In the genomic region with DNA sequence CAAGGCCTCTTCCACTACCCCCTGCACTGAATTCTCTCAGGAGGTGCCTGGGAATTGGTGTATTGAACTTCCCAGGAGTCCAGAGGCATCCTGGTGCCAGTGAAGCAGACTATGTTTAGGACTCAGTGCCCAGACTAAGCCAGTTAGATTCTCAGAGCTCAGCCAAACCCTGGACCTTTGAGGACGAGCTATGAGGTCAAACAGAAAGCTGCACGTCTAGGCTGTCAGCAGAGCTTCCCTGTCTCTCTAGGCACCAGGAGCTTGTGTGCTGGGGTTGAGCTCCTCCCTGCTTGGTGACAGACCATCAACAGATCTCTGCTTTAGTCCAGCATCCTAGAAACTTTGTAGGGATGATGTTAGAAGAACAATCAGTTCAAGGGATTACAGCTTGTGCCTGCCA, we compare ENCODE assay signal across 23 mouse cellular contexts. TPM values are rescaled to one million over a fixed set of nuclear protein-coding genes. Genes with fewer than 3 reads are reported as not detected.
DNase-seq lines count a peak whose midpoint lies in the region; ATAC-seq and TF ChIP-seq lines count a peak whose summit lies in the region.
"Had no signal": no experiment of that assay in that cellular context is flagged by ENCODE, and none has a peak within 500 bp of the region (broad histone marks: within the 10 kb centered on the region; RNA-seq: fewer than 3 reads in every experiment).

No protein-coding gene starts in this region.

- H3K4me3 ChIP-seq in gastrocnemius, adult 2 months, result no peak overlapping the region
- no peak overlapping the region for H3K4me3 ChIP-seq in heart, adult 2 months
- no peak overlapping the region for H3K4me3 ChIP-seq in heart, embryonic 14.5 days (ENCODE audit: control insufficient read depth in 1 of 2, insufficient read depth in 1 of 2, low read depth in 1 of 2, low read length in 2 of 2)
- H3K4me3 ChIP-seq: embryonic facial prominence, embryonic 13.5 days; embryonic facial prominence, embryonic 15.5 days; erythroblast, embryonic 14.5 days; forebrain, embryonic 10.5 days had no signal

- TF ChIP-seq EP300 in heart, adult 2 months (IDR thresholded peaks at IDR 0.05; ENCODE audit: insufficient read depth, low read depth, low read length), result no peak

- no peak overlapping the region for H3K9ac ChIP-seq in heart, adult 2 months (ENCODE audit: low read depth, low read length)
- peak overlapping the region; percentile 30; the same call in 1 of the 2 replicates for H3K9ac ChIP-seq in heart, embryonic 14.5 days (ENCODE audit: low read length)
- H3K9ac ChIP-seq: embryonic facial prominence, embryonic 13.5 days; embryonic facial prominence, embryonic 15.5 days had no signal

- H3K4me1 ChIP-seq in heart, adult 2 months (ENCODE audit: control insufficient read depth, insufficient read depth, low read length), result peaks cover 4% of the 10 kb centered on the region
- peaks cover 25 to 37% of the 10 kb centered on the region in 2 experiments for H3K4me1 ChIP-seq in heart, embryonic 14.5 days (ENCODE audit: control insufficient read depth in 2 of 2, insufficient read depth in 2 of 2, low read length in 2 of 2)

- intact Hi-C loops in gastrocnemius, adult 2 months (cut with DNase I), result no loop called here
- intact Hi-C loops in gastrocnemius, postnatal 14 days (cut with DNase I; ENCODE audit: low total_unique reads), result no loop called here
- intact Hi-C loops in heart, adult 2 months (cut with DNase I), result no loop called here
- intact Hi-C loops in heart, postnatal 36 days (cut with DNase I), result no loop called here

- ATAC-seq in heart, embryonic 14.5 days (ENCODE audit: insufficient number of reproducible peaks, insufficient read depth, low FRiP score, low read depth), result no peak
- ATAC-seq: forebrain, embryonic 14.5 days; forebrain, embryonic 16.5 days had no signal

- no peak for DNase-seq in gastrocnemius, adult 2 months
- DNase-seq in gastrocnemius, postnatal 14 days, result no peak
- no peak for DNase-seq in heart, adult 2 months
- no peak for DNase-seq in heart, postnatal 36 days
- DNase-seq in heart, postnatal 4 days, result no peak
- DNase-seq: adrenal gland, adult 2 months; adrenal gland, postnatal 10 days; adrenal gland, postnatal 25 days; cerebellum, adult 11 months; cerebellum, adult 18-20 months; cerebellum, adult 8-10 months; cerebellum, adult 9-11 months; cerebellum, postnatal 14 days; cerebellum, postnatal 36 days; embryo, embryonic 11 days had no signal

- no peak for TF ChIP-seq CTCF in gastrocnemius, adult 2 months (IDR thresholded peaks at IDR 0.05)
- no peak for TF ChIP-seq CTCF in heart, adult 2 months (IDR thresholded peaks at IDR 0.05)

- no peaks in the 10 kb centered on the region for H3K36me3 ChIP-seq in heart, adult 2 months (ENCODE audit: control insufficient read depth, insufficient read depth, low read length)
- H3K36me3 ChIP-seq in heart, embryonic 14.5 days (ENCODE audit: control insufficient read depth, insufficient read depth, low read length), result peaks cover 56% of the 10 kb centered on the region

- no peak overlapping the region for H3K4me2 ChIP-seq in heart, embryonic 14.5 days (ENCODE audit: low read length)
- H3K4me2 ChIP-seq: embryonic facial prominence, embryonic 13.5 days; embryonic facial prominence, embryonic 15.5 days had no signal

- peak overlapping the region; percentile 66 for H3K27ac ChIP-seq in gastrocnemius, adult 2 months
- peak overlapping the region; percentile 38; the same call in 1 of the 2 replicates for H3K27ac ChIP-seq in heart, adult 2 months
- no peak overlapping the region for H3K27ac ChIP-seq in heart, embryonic 14.5 days (replicated peaks in 1 of 2; ENCODE audit: control insufficient read depth in 1 of 2, insufficient read depth in 1 of 2, low read depth in 2 of 2, low read length in 2 of 2)
- H3K27ac ChIP-seq: embryonic facial prominence, embryonic 13.5 days; embryonic facial prominence, embryonic 15.5 days; forebrain, embryonic 10.5 days had no signal

- TF ChIP-seq POLR2A in heart, adult 2 months (IDR thresholded peaks at IDR 0.05; ENCODE audit: insufficient read depth, low read depth, low read length), result no peak

- H3K9me3 ChIP-seq in heart, embryonic 14.5 days (ENCODE audit: control insufficient read depth, low read length), result no peaks in the 10 kb centered on the region
- H3K9me3 ChIP-seq: embryonic facial prominence, embryonic 13.5 days; embryonic facial prominence, embryonic 15.5 days; forebrain, embryonic 10.5 days had no signal

- no peaks in the 10 kb centered on the region for H3K27me3 ChIP-seq in heart, adult 2 months (ENCODE audit: control insufficient read depth, insufficient read depth, low read length)
- no peaks in the 10 kb centered on the region for H3K27me3 ChIP-seq in heart, embryonic 14.5 days (ENCODE audit: control insufficient read depth, insufficient read depth, low read length)
- H3K27me3 ChIP-seq: embryonic facial prominence, embryonic 13.5 days; embryonic facial prominence, embryonic 15.5 days had no signal

- no peaks in the 10 kb centered on the region for H3K79me2 ChIP-seq in heart, adult 2 months (replicated peaks; ENCODE audit: control insufficient read depth, insufficient read depth, low read length)

- 51% methylated on average over 2 of the region's 2 CpGs for WGBS in heart, adult 2 months
- WGBS in heart, embryonic 14.5 days, result 39% methylated on average over 2 of the region's 2 CpGs

RNA-seq across cellular contexts. Expression of gene Clec2l, which starts 38.6 kb away (rescaled TPM):
- under 1 TPM in 1 of 2 experiments, not detected in 1; 0.22 TPM for total RNA-seq in gastrocnemius, adult 2 months (2021)
- total RNA-seq in gastrocnemius, postnatal 14 days (2021), result 1 to 10 TPM in 1 of 2 experiments, under 1 TPM in 1; 0.62 to 1.0 TPM
- under 1 TPM; 0.52 to 0.84 TPM for total RNA-seq in heart, adult 2 months (2021)
- polyA plus RNA-seq in heart, adult 2 months (2012; rRNA removed), result 5.9 and 6.7 TPM in 2 replicates
- 1 to 10 TPM; 1.5 to 1.7 TPM for total RNA-seq in heart, postnatal 36 days (2021)
- 2.3 and 2.4 TPM in 2 replicates for polyA plus RNA-seq in heart, embryonic 14.5 days (2014; fragmentation: Nextera tagmentation; extraction: Ambion mirVana)
- 1 to 10 TPM; 4.8 to 4.9 TPM for total RNA-seq in heart, postnatal 4 days (2021)
- total RNA-seq: common myeloid progenitor, adult 5-6 weeks had no signal

Comparison
In these comparisons a context has a peak if more than half of its experiments do, and no peak if none do; other contexts are left out.
1. H3K27ac ChIP-seq: peak in gastrocnemius, adult 2 months (single experiment) and heart, adult 2 months (single experiment); none in heart, embryonic 14.5 days (0 of 2).